Comparison of ENCODE assay signal across 11 mouse cellular contexts in the genomic region with DNA sequence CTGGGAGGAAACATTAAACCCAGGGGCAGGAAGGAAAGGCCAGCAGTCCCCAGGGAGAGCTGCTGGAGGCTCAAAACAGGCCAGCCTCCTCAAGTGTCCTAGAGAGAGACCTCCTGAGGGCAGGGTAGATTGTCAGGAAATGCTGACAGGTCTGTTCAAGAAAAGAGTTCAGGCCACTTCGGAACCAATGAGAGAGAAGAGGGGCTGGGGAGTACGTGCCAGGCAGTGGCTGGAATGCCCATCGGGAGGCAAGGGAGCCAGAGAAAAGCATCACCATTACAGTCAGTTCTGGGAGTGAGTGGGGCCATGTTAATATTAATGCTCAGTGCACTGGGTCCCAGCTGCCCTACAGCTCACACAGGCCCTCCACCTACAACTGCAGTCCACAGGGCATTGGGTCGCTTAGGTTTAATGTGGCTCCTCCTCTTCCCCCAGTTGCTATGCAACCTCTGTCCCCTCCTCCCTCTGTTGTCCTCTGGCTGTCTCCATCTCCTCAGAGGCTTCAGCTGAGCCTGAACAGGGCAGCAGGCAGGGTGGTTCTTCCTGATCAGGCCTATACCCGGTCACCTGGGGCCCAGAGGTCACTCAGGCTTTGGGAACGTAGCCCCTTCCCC. TPM values are rescaled to one million over a fixed set of nuclear protein-coding genes. Genes with fewer than 3 reads are reported as not detected.
DNase-seq lines count a peak whose midpoint lies in the region; ATAC-seq and TF ChIP-seq lines count a peak whose summit lies in the region.
"Had no signal": no experiment of that assay in that cellular context is flagged by ENCODE, and none has a peak within 500 bp of the region (broad histone marks: within the 10 kb centered on the region; RNA-seq: fewer than 3 reads in every experiment).

No protein-coding gene starts in this region.

- intact Hi-C loops in heart, adult 2 months (cut with DNase I), result no loop called here
- intact Hi-C loops in left cerebral cortex, postnatal 14 days (cut with DNase I), result no loop called here

- H3K27me3 ChIP-seq in heart, embryonic 11.5 days (ENCODE audit: control insufficient read depth, insufficient read depth, low read length), result no peaks in the 10 kb centered on the region
- H3K27me3 ChIP-seq in heart, adult 2 months (ENCODE audit: control insufficient read depth, insufficient read depth, low read length), result no peaks in the 10 kb centered on the region
- H3K27me3 ChIP-seq in hindbrain, embryonic 13.5 days, result no peaks in the 10 kb centered on the region
- no peaks in the 10 kb centered on the region for H3K27me3 ChIP-seq in limb, embryonic 11.5 days (ENCODE audit: control insufficient read depth, insufficient read depth, low read length)
- H3K27me3 ChIP-seq in neural tube, embryonic 15.5 days (replicated peaks), result no peaks in the 10 kb centered on the region
- H3K27me3 ChIP-seq: heart, embryonic 15.5 days had no signal

- WGBS in heart, embryonic 11.5 days (ENCODE audit: insufficient replicate concordance), result 30% methylated on average over 6 of the region's 6 CpGs
- 30% methylated on average over 6 of the region's 6 CpGs for WGBS in heart, adult 2 months
- 13% methylated on average over 6 of the region's 6 CpGs for WGBS in hindbrain, embryonic 13.5 days
- WGBS in limb, embryonic 11.5 days, result 28% methylated on average over 6 of the region's 6 CpGs
- 19% methylated on average over 6 of the region's 6 CpGs for WGBS in neural tube, embryonic 15.5 days

- no peaks in the 10 kb centered on the region for H3K9me3 ChIP-seq in heart, embryonic 11.5 days (replicated peaks; ENCODE audit: control insufficient read depth, low read length)
- no peaks in the 10 kb centered on the region for H3K9me3 ChIP-seq in hindbrain, embryonic 13.5 days
- no peaks in the 10 kb centered on the region for H3K9me3 ChIP-seq in limb, embryonic 11.5 days (ENCODE audit: control insufficient read depth, low read length)
- no peaks in the 10 kb centered on the region for H3K9me3 ChIP-seq in neural tube, embryonic 15.5 days (replicated peaks)
- H3K9me3 ChIP-seq: heart, embryonic 15.5 days had no signal

- H3K79me2 ChIP-seq in heart, adult 2 months (replicated peaks; ENCODE audit: control insufficient read depth, insufficient read depth, low read length), result no peaks in the 10 kb centered on the region

- H3K27ac ChIP-seq in heart, embryonic 11.5 days (ENCODE audit: low read depth, low read length), result no peak overlapping the region
- H3K27ac ChIP-seq in heart, adult 2 months, result no peak overlapping the region
- H3K27ac ChIP-seq in hindbrain, embryonic 13.5 days, result peak overlapping the region; percentile 48; the same call in 1 of the 2 replicates
- H3K27ac ChIP-seq in limb, embryonic 11.5 days (replicated peaks; ENCODE audit: low read depth, low read length), result no peak overlapping the region
- H3K27ac ChIP-seq in neural tube, embryonic 15.5 days (replicated peaks), result no peak overlapping the region
- H3K27ac ChIP-seq: heart, embryonic 15.5 days had no signal

- no peak for TF ChIP-seq CTCF in heart, adult 2 months (IDR thresholded peaks at IDR 0.05)

- TF ChIP-seq POLR2A in heart, adult 2 months (IDR thresholded peaks at IDR 0.05; ENCODE audit: insufficient read depth, low read depth, low read length), result no peak

- no peak for TF ChIP-seq EP300 in heart, adult 2 months (IDR thresholded peaks at IDR 0.05; ENCODE audit: insufficient read depth, low read depth, low read length)

- H3K36me3 ChIP-seq in heart, embryonic 11.5 days (ENCODE audit: control insufficient read depth, insufficient read depth, low read length), result no peaks in the 10 kb centered on the region
- no peaks in the 10 kb centered on the region for H3K36me3 ChIP-seq in heart, adult 2 months (ENCODE audit: control insufficient read depth, insufficient read depth, low read length)
- no peaks in the 10 kb centered on the region for H3K36me3 ChIP-seq in hindbrain, embryonic 13.5 days
- no peaks in the 10 kb centered on the region for H3K36me3 ChIP-seq in limb, embryonic 11.5 days (ENCODE audit: control insufficient read depth, insufficient read depth, low read length)
- H3K36me3 ChIP-seq in neural tube, embryonic 15.5 days, result no peaks in the 10 kb centered on the region
- H3K36me3 ChIP-seq: heart, embryonic 15.5 days had no signal

- DNase-seq in heart, adult 2 months, result no peak
- DNase-seq in limb, embryonic 11.5 days (ENCODE audit: low spot score), result peak; percentile 49
- DNase-seq in urinary bladder, postnatal 25 days (ENCODE audit: low spot score), result no peak
- no peak for DNase-seq in left cerebral cortex, postnatal 14 days (ENCODE audit: low spot score in 2 of 2)
- DNase-seq in thymus, adult 18-20 months, result no peak

- H3K4me2 ChIP-seq in heart, embryonic 11.5 days, result no peak overlapping the region
- H3K4me2 ChIP-seq in hindbrain, embryonic 13.5 days, result no peak overlapping the region
- no peak overlapping the region for H3K4me2 ChIP-seq in limb, embryonic 11.5 days (ENCODE audit: low read depth, severe bottlenecking)
- H3K4me2 ChIP-seq in neural tube, embryonic 15.5 days, result no peak overlapping the region
- H3K4me2 ChIP-seq: heart, embryonic 15.5 days had no signal

- ATAC-seq in heart, embryonic 11.5 days (replicated peaks; ENCODE audit: insufficient number of reproducible peaks, low FRiP score, low TSS enrichment), result peak; percentile 74
- peak; percentile 86 for ATAC-seq in hindbrain, embryonic 13.5 days (ENCODE audit: low FRiP score)
- ATAC-seq in limb, embryonic 11.5 days (ENCODE audit: insufficient number of reproducible peaks, low FRiP score, low TSS enrichment, low read depth), result peak; percentile 80
- ATAC-seq in neural tube, embryonic 15.5 days (ENCODE audit: low FRiP score), result peak; percentile 45; the same call in 1 of the 2 replicates

- H3K4me3 ChIP-seq in heart, embryonic 11.5 days (ENCODE audit: low read depth, low read length), result no peak overlapping the region
- no peak overlapping the region for H3K4me3 ChIP-seq in heart, adult 2 months
- H3K4me3 ChIP-seq in hindbrain, embryonic 13.5 days, result no peak overlapping the region
- H3K4me3 ChIP-seq in limb, embryonic 11.5 days (ENCODE audit: low read depth, low read length), result no peak overlapping the region
- H3K4me3 ChIP-seq in neural tube, embryonic 15.5 days (replicated peaks), result no peak overlapping the region
- H3K4me3 ChIP-seq: heart, embryonic 15.5 days had no signal

- H3K9ac ChIP-seq in heart, embryonic 11.5 days (ENCODE audit: low read depth, low read length), result no peak overlapping the region
- no peak overlapping the region for H3K9ac ChIP-seq in heart, adult 2 months (ENCODE audit: low read depth, low read length)
- no peak overlapping the region for H3K9ac ChIP-seq in hindbrain, embryonic 13.5 days
- no peak overlapping the region for H3K9ac ChIP-seq in limb, embryonic 11.5 days (ENCODE audit: low read length)
- no peak overlapping the region for H3K9ac ChIP-seq in neural tube, embryonic 15.5 days (replicated peaks)
- H3K9ac ChIP-seq: heart, embryonic 15.5 days had no signal

- peaks cover 8% of the 10 kb centered on the region for H3K4me1 ChIP-seq in heart, embryonic 11.5 days (ENCODE audit: control insufficient read depth, insufficient read depth, low read length)
- H3K4me1 ChIP-seq in heart, adult 2 months (ENCODE audit: control insufficient read depth, insufficient read depth, low read length), result no peaks in the 10 kb centered on the region; the same call in 1 of the 2 replicates
- H3K4me1 ChIP-seq in hindbrain, embryonic 13.5 days (replicated peaks), result peaks cover 31% of the 10 kb centered on the region
- peaks cover 13% of the 10 kb centered on the region; the same call in 1 of the 2 replicates for H3K4me1 ChIP-seq in limb, embryonic 11.5 days (ENCODE audit: control insufficient read depth, insufficient read depth, low read length)
- peaks cover 19% of the 10 kb centered on the region for H3K4me1 ChIP-seq in neural tube, embryonic 15.5 days

RNA-seq across cellular contexts. Expression of a gene that starts 21.4 kb away (rescaled TPM):
- polyA plus RNA-seq in heart, embryonic 11.5 days (2014; fragmentation: Nextera tagmentation; extraction: Ambion mirVana), result 1.3 and 2.0 TPM in 2 replicates
- total RNA-seq in heart, adult 2 months (2021), result under 1 TPM; 0.23 to 0.39 TPM
- polyA plus RNA-seq in heart, adult 2 months (2012; rRNA removed), result 0.33 and 0.44 TPM in 2 replicates
- 4.4 and 4.9 TPM in 2 replicates for polyA plus RNA-seq in hindbrain, embryonic 13.5 days (2015; fragmentation: Nextera tagmentation; extraction: Ambion mirVana)
- 0.06 and 0.25 TPM in 2 replicates for polyA plus RNA-seq in limb, embryonic 11.5 days (2014; fragmentation: Nextera tagmentation; extraction: Ambion mirVana)
- 11.2 and 12.2 TPM in 2 replicates for polyA plus RNA-seq in neural tube, embryonic 15.5 days (2015; fragmentation: Nextera tagmentation; extraction: Ambion mirVana)
- total RNA-seq in left cerebral cortex, postnatal 14 days (2021), result 10 to 100 TPM; 50.4 to 64.6 TPM
- total RNA-seq: neutrophil, adult 5-6 weeks had no signal
- polyA plus RNA-seq: C2C12 had no signal
